Mouse (Mus musculus): Measurements from ENCODE around the gene 1700025G04Rik.

GRCm38 (mm10) chr1:151863135-151863796 is 226.7 kb downstream of the 1700025G04Rik start:
- TF ChIP-seq POLR2A (IDR thresholded peaks at IDR 0.05; ENCODE audit: control insufficient read depth, extremely low read depth, insufficient read depth, low read length, poor library complexity) (no peak), CTCF (IDR thresholded peaks at IDR 0.05; ENCODE audit: borderline replicate concordance, control insufficient read depth, extremely low read depth, insufficient read depth, low read length, poor library complexity) (no peak)

Measured in thymus, adult 2 months (tissue).